Mouse (Mus musculus): ENCODE measurements around the gene Pkd1l1.

GRCm38 (mm10) chr11:8789186-8789585, 183.9 kb downstream of the Pkd1l1 start:
- TF ChIP-seq POLR2A (IDR thresholded peaks at IDR 0.05; ENCODE audit: insufficient read length, low read depth) (no peak), MAX (IDR thresholded peaks at IDR 0.05; ENCODE audit: low read depth) (no peak), TCF12 (IDR thresholded peaks at IDR 0.05; ENCODE audit: insufficient read depth, poor library complexity, severe bottlenecking) (no peak), USF1 (IDR thresholded peaks at IDR 0.05; ENCODE audit: low read depth) (no peak), TCF3 (IDR thresholded peaks at IDR 0.05; ENCODE audit: insufficient read length, low read depth) (no peak), E2F4 (IDR thresholded peaks at IDR 0.05; ENCODE audit: insufficient read depth) (no peak), POLR2AphosphoS2 (IDR thresholded peaks at IDR 0.05; ENCODE audit: insufficient read length, low read depth) (no peak), SRF (IDR thresholded peaks at IDR 0.05; ENCODE audit: control insufficient read depth, insufficient read length, low read depth) (no peak), CEBPB (IDR thresholded peaks at IDR 0.05; ENCODE audit: insufficient read depth, poor library complexity, severe bottlenecking) (no peak), MYOG (IDR thresholded peaks at IDR 0.05; ENCODE audit: control insufficient read depth in 1 of 3, insufficient read depth in 1 of 3, insufficient read length in 2 of 3, low read depth in 2 of 3) (no peak), REST (IDR thresholded peaks at IDR 0.05; ENCODE audit: insufficient read depth, insufficient read length) (no peak), MYOD1 (IDR thresholded peaks at IDR 0.05; ENCODE audit: control insufficient read depth in 1 of 3, insufficient read length in 2 of 3, low read depth in 2 of 3) (no peak)

All from myocyte (in vitro differentiated cells).